Mouse (Mus musculus): Measurements from ENCODE around the gene Ins2. TPM values are rescaled to one million over a fixed set of nuclear protein-coding genes. Genes with fewer than 3 reads are reported as not detected.

Ins2 gene
- total RNA-seq, 2 experiments from 2014 or later: 0.79 to 1,084 TPM

DNA sequence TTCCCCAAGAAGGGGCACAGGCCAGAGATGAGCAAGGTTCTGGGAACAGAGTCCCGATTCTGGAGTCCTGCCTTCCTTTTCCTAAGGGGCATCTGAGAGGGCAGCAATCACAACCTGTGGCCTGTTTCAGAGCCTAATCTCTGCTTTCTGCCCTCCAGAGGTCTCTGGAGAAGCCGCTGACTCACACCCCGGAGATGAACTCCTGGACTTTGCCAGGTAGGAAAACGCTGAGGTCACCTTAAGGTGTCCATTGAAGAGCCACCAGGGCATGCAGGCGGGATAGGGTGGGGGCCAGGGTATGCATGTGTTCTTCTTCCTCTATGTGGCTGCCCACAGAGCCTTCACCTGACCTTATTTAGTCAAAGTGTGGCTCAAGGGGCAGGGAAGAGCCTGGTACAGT lies 77.8 kb downstream of the Ins2 start:
- no peak for DNase-seq (ENCODE audit: low spot score in 2 of 2)

GRCm38 (mm10) chr7:142664465-142665029 lies 78.6 kb downstream of the Ins2 start:
- DNase-seq (ENCODE audit: low spot score in 2 of 2): no peak

- no peak for DNase-seq (ENCODE audit: low spot score in 2 of 2)
These were observed 79.2 kb downstream of the Ins2 start for GRCm38 (mm10) chr7:142663931-142664421.

- no peak for DNase-seq (ENCODE audit: low spot score in 2 of 2)
These were observed 80.0 kb downstream of the Ins2 start for GRCm38 (mm10) chr7:142663151-142663550.

DNA sequence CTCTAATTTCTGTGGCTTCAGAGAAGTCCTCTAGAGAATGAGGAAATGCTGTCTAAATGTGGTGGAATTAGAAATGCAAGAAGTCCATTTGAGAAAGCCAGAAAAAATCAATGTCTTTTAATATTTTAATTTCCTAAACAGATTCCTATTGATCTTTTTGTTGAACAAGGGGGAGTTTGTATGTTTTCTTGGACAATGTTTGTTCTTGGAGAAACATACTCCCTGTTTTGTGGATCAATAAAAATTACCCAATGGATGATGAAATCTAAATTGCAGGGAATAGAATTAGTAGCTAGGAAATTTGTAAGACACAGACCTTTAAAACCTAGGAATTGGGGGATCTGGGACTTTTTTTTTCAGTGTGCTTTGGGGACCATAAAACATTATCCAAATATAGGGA lies 81.4 kb downstream of the Ins2 start:
- DNase-seq (ENCODE audit: low spot score in 2 of 2): no peak

DNA sequence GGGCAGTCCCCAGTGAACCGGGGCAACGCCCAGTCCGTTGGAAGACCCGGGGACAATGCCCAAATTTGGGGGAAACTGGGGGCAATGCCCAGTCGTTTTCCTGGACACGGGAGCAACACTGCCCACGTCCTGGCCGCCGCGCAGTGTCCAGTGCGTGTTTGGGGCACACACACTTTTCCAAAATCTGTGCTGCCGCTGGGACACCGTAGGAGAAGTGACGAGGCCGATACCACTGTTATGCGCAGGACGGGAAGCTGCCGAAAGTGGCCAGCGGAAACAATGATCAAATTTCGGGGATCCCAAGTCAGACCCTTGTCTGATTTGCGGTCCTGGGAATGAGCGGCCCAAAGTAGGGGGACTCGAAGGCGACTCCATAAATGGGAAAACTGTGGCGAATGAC lies 82.1 kb downstream of the Ins2 start:
- DNase-seq (ENCODE audit: low spot score in 2 of 2): no peak

- DNase-seq (ENCODE audit: low spot score in 2 of 2): no peak
These were observed 82.6 kb downstream of the Ins2 start for GRCm38 (mm10) chr7:142660651-142660945.

DNA sequence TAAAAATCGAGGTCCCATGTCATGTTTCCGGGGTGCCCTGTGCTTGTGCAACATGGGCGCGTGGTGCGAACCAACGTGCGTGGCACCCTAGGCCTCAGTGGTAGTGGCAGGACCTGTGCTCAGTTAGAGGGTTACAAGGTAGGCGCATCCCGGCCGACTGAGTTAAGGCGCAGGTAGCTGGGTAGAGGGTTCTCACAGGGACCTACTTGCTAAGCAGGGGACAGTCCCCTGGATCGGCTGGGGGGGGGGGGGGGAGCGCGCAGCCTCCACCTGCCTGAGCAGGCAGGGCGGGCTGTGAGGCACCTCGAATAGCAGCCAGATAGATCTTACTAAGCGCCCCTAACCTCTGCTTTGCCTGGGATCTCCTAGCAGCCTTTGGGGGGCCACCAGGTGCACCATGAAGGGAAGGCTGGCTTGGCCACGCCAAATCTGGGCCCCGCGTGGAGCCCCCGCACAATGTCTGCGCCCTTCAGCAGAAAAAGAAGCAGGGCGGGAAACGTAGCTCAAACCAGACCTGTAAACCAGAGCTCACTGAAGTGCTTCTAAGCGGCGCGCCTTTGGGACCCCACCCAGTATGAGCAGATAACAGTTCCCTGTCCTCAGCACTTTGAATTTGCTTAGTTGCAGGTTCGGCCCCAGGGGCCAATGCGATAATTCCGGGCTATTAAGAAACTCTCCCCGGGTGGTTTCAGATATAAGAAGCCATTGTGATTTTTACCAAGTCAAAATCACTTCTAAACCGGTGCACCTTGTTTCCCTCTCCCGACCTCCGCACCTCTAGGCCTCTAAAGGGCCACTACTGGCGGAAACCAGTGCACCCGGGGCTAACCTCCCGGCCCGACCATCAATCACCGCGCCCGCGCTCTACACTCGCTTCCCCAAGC lies 83.2 kb downstream of the Ins2 start:
- no peak for DNase-seq (ENCODE audit: low spot score in 2 of 2)

GRCm38 (mm10) chr7:142659181-142659681 lies 84.0 kb downstream of the Ins2 start:
- DNase-seq (ENCODE audit: low spot score in 2 of 2): no peak

- no peak for DNase-seq (ENCODE audit: low spot score in 2 of 2)
These were observed 84.5 kb downstream of the Ins2 start for GRCm38 (mm10) chr7:142658681-142659180.

DNA sequence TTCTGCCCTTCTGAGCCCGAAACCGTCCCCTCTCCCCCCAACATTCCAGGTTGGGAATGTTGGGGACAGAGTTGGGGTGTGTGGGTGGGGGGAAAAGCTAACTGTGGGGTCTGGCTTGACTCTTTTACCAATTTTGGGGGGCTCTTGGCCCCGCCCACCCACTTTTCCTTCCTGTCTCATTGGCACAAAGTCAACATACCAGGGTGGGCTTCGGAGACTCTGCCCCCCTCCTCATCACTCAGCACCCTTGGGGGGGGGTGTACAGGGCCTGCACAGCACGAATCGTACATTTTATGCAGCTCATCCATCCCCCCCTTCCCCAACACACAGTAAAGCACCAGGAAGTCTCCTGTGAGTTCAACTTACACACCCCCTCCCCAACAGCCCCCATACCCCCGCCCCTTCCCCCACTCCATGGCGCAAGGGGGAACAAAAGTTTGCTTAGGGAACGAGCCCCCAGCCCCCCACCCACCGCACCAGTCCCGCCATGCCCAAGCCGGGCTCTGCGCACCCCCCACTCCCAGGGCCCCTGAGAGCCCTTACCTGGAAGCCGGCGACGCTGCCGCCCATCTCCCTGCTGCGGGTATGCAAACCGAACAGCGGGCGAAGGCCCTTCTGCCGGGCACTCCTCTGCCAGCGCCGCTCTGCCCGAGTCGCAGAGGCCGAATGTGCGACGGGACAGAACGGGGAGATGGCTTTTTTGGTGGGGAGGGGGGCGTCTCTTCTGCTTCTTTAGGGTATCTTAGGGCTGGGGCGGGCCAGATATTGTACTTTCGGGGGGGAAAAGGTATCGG lies 85.2 kb downstream of the Ins2 start:
- DNase-seq (ENCODE audit: low spot score in 2 of 2): no peak

DNA sequence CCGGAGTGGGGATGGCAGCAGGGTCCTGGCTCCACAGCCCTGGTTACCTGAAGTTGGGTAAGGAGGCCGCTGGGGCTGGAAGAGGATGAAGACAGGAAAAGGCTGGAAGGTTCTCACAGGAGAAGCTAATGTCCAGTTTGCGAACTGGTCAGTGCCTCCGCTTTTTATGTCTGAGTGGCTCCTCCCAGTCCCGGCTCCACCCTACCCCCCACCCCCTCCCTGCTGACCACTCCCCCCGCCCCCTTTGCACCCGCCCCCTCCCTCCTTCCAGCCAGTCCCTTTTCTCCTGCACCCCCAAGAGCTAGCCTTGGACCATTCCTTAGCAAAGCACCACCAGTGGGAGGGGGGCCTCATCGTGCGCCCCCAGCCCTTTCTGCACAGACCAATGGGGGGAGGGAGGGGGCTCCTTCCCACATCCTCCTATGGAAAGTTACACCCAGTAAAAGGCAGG lies 85.8 kb downstream of the Ins2 start:
- DNase-seq (ENCODE audit: low spot score in 2 of 2): no peak

DNA sequence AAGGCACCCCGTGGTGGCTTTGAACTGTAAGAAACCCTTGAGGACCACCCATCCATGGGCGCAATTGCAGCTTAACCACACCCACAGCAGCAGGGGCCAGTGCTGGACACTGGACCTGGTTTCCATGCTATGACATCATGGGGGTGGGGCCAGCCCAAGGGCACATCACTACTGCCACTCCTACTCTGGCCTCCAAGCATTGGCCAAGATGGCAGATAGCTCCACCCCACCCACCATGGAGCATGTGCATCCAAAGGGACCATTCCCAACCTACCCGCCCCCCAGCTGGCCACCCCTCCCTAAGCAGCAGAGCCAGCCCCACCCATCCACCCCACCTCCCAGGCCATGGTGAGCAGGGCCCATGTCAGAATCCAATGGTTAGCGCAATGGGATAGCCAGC lies 87.1 kb downstream of the Ins2 start:
- DNase-seq (ENCODE audit: low spot score in 2 of 2): no peak

DNA sequence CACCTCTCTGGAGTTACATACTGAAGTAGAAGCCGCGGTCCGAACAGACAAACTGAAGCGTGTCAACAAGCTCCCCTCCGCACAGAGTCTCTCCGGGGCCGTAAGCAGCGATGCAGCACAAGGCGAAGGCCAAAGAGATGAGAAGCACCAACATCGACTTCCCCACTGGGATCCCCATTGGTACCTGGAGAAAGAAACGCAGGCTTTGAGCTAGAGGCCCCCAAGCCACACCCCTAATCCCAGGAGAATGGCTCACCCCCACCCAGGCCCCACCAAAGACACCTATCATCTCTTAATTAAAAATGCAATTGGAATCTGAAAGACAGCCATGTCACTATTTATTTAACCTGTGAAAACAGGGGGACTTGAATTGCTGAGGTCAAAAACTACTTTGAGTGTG lies 87.5 kb downstream of the Ins2 start:
- DNase-seq (ENCODE audit: low spot score in 2 of 2): no peak

GRCm38 (mm10) chr7:142653726-142654125 lies 89.5 kb downstream of the Ins2 start:
- DNase-seq (ENCODE audit: low spot score in 2 of 2): no peak

DNA sequence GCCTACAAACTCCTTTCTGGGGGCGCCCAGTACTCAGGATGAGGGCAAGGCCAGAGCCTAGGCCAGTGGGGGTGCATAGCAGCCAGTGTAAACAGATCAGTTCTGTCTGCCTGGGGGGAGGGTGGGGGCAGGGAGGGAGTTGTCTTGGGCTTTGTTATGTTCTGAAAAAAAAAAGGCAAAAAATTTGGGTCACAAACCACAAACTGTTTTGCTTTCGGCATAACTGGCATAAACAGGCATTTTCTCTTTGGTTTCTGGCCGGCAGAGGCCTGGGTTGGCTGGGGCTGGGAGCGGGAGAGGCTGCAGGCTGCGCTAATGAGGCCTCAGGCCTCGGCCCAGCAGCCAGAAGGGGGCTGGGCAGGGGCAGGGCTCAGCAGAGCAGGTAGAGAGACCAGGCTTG lies 96.5 kb downstream of the Ins2 start:
- DNase-seq (ENCODE audit: low spot score in 2 of 2): no peak

- no peak for DNase-seq (ENCODE audit: low spot score in 2 of 2)
These were observed 98.1 kb downstream of the Ins2 start for GRCm38 (mm10) chr7:142645045-142645444.

DNA sequence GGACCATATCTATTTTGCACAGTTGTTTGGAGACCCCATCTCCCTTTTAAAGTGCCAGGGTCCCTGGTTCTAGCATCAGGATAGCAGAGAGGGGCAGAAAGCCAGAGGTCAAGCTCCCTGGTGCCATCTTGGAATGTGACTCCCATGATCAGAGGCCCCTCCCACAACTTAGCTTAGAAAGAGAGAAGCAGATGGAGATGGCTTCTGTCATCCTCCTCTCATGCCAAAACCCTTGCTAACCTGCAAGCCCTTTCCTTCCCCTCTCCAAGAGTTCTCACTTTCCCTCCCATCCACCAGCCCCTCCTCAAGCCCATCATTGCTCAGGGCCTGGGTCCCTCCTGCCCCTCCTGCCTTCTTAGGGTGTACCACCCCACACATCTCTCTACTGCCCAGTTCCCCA lies 107.0 kb downstream of the Ins2 start:
- no peak for DNase-seq (ENCODE audit: low spot score in 2 of 2)

DNA sequence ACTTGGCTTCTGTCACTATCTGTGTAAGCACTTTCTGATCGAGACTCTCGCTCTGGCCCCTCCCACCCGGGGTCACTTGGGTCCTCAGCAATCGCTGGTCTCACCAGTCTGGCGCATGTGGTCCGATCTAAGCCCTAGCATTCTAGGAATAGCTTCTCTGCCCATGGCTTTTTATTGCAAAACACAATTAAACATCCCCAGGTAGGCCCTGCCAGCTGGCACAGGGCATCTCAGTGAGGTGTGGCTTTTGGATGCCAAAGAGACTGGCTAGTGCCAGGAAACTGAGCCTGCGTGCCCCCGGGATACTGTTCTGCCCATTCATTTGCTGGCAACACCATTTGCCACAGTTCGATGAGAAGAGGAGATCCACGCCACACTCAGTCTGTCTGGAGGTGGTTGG lies 112.5 kb downstream of the Ins2 start:
- no peak for DNase-seq (ENCODE audit: low spot score in 2 of 2)

GRCm38 (mm10) chr7:142629806-142630205 lies 113.4 kb downstream of the Ins2 start:
- DNase-seq (ENCODE audit: low spot score in 2 of 2): no peak

Measured in adrenal gland, postnatal 4 days (tissue).